Mouse (Mus musculus) liver, embryonic 16.5 days (tissue): Measurements from ENCODE around the gene Gm21988. TPM values are rescaled to one million over a fixed set of nuclear protein-coding genes. Genes with fewer than 3 reads are reported as not detected.

Source experiments
- ATAC-seq: fragments of 200-750 bp; cut with Nextera tagmentation; 2 replicates; pipeline ENCODE4 v1.8.0; 2017; ENCODE audit warnings: low read depth, mild to moderate bottlenecking, moderate number of reproducible peaks, moderate library complexity
- H3K27ac ChIP-seq: fragments of 300-500 bp; sonication (generic); 2 replicates; pipeline ENCODE4 v1.5.1; 2014; ENCODE audit warnings: mild to moderate bottlenecking, low read length
- H3K27me3 ChIP-seq: fragments of 300-500 bp; sonication (generic); 2 replicates; pipeline ENCODE4 v1.6.1; 2014; ENCODE audit warnings: low read depth, low read length, mixed read lengths; ENCODE audit not compliant: control insufficient read depth, insufficient read depth
- H3K36me3 ChIP-seq: fragments of 300-500 bp; sonication (generic); 2 replicates; pipeline ENCODE4 v1.6.1; 2014; ENCODE audit warnings: mild to moderate bottlenecking; ENCODE audit not compliant: control insufficient read depth, insufficient read depth
- H3K4me1 ChIP-seq: fragments of 300-500 bp; sonication (generic); 2 replicates; pipeline ENCODE4 v1.6.1; 2014; ENCODE audit warnings: low read depth, low read length, mixed read lengths; ENCODE audit not compliant: control insufficient read depth
- H3K4me2 ChIP-seq: fragments of 300-500 bp; sonication (generic); 2 replicates; pipeline ENCODE4 v1.6.1; 2014; ENCODE audit warnings: low read depth, low read length, mixed read lengths
- H3K4me3 ChIP-seq: fragments of 300-500 bp; sonication (generic); 2 replicates; pipeline ENCODE4 v1.5.1; 2014; ENCODE audit warnings: low read depth, mild to moderate bottlenecking, low read length
- H3K9ac ChIP-seq: fragments of 300-500 bp; sonication (generic); 2 replicates; pipeline ENCODE4 v1.6.1; 2014; ENCODE audit warnings: low read depth, low read length
- H3K9me3 ChIP-seq: fragments of 300-500 bp; sonication (generic); replicated peaks from 2 replicates; pipeline ENCODE4 v1.6.1; 2016; ENCODE audit warnings: low read length; ENCODE audit not compliant: control insufficient read depth
- WGBS: fragments of 180-500 bp; shearing (Covaris S2); extraction: QIAGEN DNeasy Blood & Tissue Kit; methylation state at CpG from one replicate; pipeline ENCODE4 v1.1.7; 2014; ENCODE audit not compliant: insufficient replicate concordance; 5-methylcytosine and 5-hydroxymethylcytosine counted together
- polyA plus RNA-seq: library from polyadenylated mRNA; unstranded; fragments of >200 nt; fragmentation: Nextera tagmentation; extraction: Ambion mirVana; gene quantifications from 2 replicates; pipeline ENCODE4 v1.2.1, GENCODE M21; 2015

Gene Gm21988
- polyA plus RNA-seq, 1 experiment from 2014 or later = 4.3 TPM

DNA sequence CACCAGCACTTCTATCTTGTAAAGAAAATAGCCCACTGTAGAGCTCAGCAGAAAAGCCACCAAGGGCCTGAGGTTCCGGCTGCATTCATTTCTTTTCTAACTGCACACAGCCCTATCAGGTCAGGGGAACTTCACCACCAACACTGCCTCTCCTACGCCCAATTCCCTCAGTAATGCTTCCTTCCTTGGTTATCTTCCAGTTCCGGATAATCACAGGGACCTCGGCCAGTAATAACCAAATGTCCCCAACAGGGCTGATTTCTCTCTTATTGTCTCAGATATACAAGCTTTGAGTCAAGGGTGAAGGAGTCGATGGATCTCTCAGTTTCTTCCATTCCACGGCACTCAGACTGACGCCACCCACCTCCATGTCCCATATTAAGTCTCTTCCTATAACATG is 32.3 kb downstream of the Gm21988 start:
- no peak overlapping the region for H3K4me2 ChIP-seq
- H3K27me3 ChIP-seq = peaks cover 4% of the 10 kb centered on the region
- H3K4me3 ChIP-seq = no peak overlapping the region
- no peak for ATAC-seq
- WGBS = 58% methylated on average over 7 of the region's 7 CpGs
- H3K36me3 ChIP-seq = no peaks in the 10 kb centered on the region
- H3K9me3 ChIP-seq = no peaks in the 10 kb centered on the region
- H3K4me1 ChIP-seq = no peaks in the 10 kb centered on the region
- H3K9ac ChIP-seq = no peak overlapping the region
- H3K27ac ChIP-seq = no peak overlapping the region

DNA sequence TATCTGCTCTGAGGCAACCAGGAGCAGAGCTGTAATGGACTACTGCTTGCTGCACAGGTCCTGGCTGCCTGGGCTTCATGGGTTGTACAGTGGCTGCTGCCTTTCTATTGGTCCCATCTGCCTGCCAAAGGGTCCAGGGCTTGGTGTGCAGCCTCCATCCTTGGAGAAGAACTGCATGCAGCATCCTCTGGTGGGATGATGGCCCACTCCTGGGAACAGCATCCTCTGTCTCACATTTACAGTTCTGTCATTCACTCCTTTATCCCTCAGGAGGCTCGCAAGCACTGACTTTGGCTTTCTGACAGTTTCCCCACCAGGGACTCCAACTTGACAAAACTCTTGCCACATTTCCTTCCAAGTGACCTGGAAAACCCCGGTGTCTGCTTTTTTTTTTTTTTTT is 32.8 kb downstream of the Gm21988 start:
- 44% methylated on average over 2 of the region's 2 CpGs for whole genome bisulfite sequencing
- no peaks in the 10 kb centered on the region for H3K27me3 ChIP-seq
- H3K4me3 ChIP-seq = no peak overlapping the region
- no peak for ATAC-seq
- no peak overlapping the region for H3K27ac ChIP-seq
- no peaks in the 10 kb centered on the region for H3K36me3 ChIP-seq
- H3K9me3 ChIP-seq = no peaks in the 10 kb centered on the region
- H3K4me1 ChIP-seq = no peaks in the 10 kb centered on the region
- H3K9ac ChIP-seq = no peak overlapping the region
- no peak overlapping the region for H3K4me2 ChIP-seq

DNA sequence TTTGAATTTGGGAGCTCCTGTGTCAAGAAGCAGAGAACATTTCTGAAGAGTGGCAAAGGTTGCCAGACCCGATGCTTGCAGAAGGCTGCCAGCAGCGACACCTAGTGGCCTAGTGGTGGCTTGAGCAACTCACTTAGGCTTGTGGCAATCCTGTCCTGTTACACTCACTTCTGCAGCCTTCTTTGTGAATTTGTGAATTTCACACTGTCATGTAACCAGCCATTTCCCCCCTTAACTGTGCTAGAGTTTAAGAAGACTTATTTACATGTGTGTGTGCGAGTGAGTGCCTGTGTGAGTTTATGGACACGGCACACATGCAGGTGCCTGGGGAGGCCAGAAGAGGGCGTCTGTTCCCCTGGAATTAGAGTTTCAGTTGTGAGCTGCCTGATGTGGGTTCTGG is 37.9 kb downstream of the Gm21988 start:
- Histone ChIP-seq H3K36me3 (no peaks in the 10 kb centered on the region), H3K9me3 (no peaks in the 10 kb centered on the region), H3K4me1 (no peaks in the 10 kb centered on the region), H3K27ac (no peak overlapping the region), H3K4me2 (no peak overlapping the region), H3K9ac (no peak overlapping the region), H3K4me3 (no peak overlapping the region), H3K27me3 (no peaks in the 10 kb centered on the region)
- ATAC-seq = no peak
- WGBS = 34% methylated on average over 5 of the region's 5 CpGs

DNA sequence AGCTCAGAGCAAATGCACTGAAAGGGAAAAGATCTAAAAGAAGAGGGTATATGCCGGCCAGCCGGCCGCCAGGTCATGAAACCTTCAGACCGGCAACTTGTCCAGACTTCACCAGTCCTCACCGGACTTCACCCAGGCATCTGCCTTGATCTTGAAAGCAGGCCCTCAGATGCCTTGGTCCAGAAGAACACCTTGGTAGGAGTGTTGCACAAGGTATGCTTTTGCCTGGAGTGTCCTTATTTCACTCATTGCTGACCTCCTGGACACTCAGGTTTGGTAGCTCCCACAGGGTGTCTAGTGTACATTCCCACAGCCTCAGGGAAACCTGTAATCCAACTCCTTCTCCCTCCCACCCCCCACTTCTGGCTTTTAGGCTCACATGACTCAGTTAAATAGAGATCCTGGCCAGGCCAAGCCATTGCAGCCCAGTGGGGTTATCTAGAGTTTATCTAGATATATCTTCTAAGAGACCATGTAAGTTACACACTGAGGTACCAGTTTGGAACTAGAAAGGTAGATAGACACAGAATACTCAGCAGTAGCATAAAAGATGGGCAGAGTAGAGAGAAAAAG is 39.5 kb downstream of the Gm21988 start:
- Histone ChIP-seq H3K4me1 (no peaks in the 10 kb centered on the region), H3K4me3 (no peak overlapping the region), H3K36me3 (no peaks in the 10 kb centered on the region), H3K27me3 (no peaks in the 10 kb centered on the region), H3K4me2 (no peak overlapping the region), H3K9me3 (no peaks in the 10 kb centered on the region), H3K9ac (no peak overlapping the region), H3K27ac (no peak overlapping the region)
- no peak for ATAC-seq
- WGBS = 73% methylated on average over 5 of the region's 5 CpGs

DNA sequence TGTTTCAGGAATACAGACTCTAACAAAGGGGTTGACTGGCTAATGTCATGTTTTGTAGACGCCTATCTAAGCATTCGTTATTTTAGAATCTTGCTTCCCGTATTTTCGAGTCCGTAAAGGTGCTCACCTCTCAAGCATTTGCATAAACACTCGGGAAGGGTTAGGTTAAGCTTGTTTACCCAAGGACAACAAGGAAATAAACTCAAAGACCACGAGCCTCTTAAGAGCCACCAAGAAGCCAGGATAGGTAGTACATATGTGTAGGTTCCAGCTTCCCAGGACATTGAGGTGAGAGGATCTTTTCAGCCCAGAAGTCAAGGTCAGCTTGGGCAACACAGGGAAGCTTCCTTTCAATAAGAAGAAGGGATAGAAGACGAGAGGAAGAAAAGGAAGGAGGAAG is 40.5 kb downstream of the Gm21988 start:
- no peak overlapping the region for H3K4me3 ChIP-seq
- H3K9ac ChIP-seq = no peak overlapping the region
- H3K27me3 ChIP-seq = no peaks in the 10 kb centered on the region
- no peak overlapping the region for H3K4me2 ChIP-seq
- H3K36me3 ChIP-seq = no peaks in the 10 kb centered on the region
- WGBS = 59% methylated on average over 8 of the region's 8 CpGs
- ATAC-seq = no peak
- H3K27ac ChIP-seq = no peak overlapping the region
- H3K9me3 ChIP-seq = no peaks in the 10 kb centered on the region
- H3K4me1 ChIP-seq = no peaks in the 10 kb centered on the region

DNA sequence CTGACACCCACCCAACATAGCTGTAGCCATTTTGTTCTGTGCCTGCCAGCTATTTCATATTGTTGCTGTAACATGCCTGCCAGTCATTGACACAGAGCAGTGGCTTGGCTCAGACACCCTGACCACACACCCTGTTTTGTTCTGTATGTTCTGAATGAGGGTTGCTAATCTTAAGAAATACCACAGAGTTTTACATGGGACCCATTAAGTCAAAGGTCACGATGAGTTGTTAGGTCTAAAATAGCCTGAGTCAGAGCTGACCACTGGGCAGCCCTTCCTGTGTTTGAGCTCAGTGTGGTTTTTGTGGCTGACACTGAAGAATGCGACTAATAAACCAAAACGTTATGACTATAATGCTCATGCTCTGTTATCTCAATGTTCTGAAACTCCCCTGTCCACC is 41.3 kb downstream of the Gm21988 start:
- H3K9me3 ChIP-seq = no peaks in the 10 kb centered on the region
- no peak overlapping the region for H3K4me2 ChIP-seq
- ATAC-seq = no peak
- H3K9ac ChIP-seq = no peak overlapping the region
- no peaks in the 10 kb centered on the region for H3K27me3 ChIP-seq
- no peaks in the 10 kb centered on the region for H3K36me3 ChIP-seq
- no peak overlapping the region for H3K4me3 ChIP-seq
- no peak overlapping the region for H3K27ac ChIP-seq
- no peaks in the 10 kb centered on the region for H3K4me1 ChIP-seq
- WGBS = 38% methylated on average over 3 of the region's 3 CpGs

DNA sequence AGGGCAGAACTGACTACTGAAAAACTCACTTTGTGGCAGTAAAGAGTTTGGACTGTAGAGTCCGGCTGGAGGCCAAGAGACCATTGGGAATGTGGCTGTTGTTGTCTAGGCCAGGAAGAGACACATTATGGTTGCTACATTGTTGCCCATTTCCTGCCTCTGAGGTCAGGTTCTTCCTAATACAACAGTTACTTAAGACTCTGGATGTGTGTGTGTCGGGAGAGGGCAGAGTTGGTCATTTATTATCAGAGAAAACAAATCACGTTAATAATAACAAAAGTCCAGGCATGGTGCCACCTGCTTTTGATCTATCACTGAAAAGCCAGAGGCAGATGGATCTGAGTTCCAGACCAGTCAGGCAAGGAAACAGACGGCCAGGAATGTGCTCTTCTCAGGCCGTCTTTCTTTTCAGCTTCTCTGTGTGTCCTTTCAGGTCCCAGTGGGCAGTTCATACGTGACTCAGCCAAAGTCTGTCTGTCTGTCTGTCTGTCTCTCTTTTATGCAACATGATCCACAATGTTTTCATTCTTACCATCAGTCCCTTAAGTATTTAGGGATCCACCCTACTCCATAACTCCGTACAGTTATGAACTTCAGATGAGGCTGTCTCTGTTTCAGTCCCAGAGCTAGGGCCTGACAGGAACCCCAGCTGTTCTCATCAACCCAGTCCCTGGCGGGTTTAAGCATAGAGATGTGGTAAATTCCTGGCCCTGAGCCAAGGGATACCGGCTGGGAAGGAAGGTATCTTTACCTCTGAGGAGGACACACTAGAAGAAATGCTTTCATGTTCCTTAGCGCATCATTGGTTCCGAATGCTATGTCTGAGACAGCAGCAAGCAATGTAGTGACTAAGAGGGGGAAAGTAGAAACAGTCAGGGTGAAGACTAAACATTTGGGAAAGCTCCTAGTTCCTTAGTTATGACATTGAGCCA is 46.0 kb downstream of the Gm21988 start:
- H3K4me1 ChIP-seq = no peaks in the 10 kb centered on the region
- WGBS = 56% methylated on average over 11 of the region's 11 CpGs
- no peak overlapping the region for H3K4me3 ChIP-seq
- no peak overlapping the region for H3K9ac ChIP-seq
- no peaks in the 10 kb centered on the region for H3K36me3 ChIP-seq
- no peak for ATAC-seq
- H3K9me3 ChIP-seq = no peaks in the 10 kb centered on the region
- no peak overlapping the region for H3K4me2 ChIP-seq
- no peaks in the 10 kb centered on the region for H3K27me3 ChIP-seq
- no peak overlapping the region for H3K27ac ChIP-seq

DNA sequence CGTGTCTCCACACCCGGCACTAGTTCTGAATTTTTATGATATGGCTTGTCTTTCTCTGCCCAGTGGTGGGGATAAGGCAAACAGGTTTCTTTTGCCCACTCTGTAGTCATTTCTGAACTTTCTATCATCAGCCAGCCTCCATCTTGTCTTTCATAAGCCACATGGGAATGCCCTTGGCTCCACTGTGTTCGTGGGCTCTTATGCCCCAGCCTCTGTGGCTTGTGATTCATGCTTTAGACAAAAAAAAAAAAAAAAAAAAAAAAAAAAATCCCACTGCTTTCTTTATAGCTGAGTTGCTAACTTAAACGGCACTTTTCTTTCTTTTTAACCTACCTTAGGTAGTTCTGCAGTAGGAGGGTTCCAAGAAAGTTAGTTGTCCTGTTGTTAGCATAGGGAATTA is 47.5 kb downstream of the Gm21988 start:
- no peak for ATAC-seq
- WGBS = 52% methylated on average over 4 of the region's 4 CpGs
- no peak overlapping the region for H3K4me2 ChIP-seq
- H3K27me3 ChIP-seq = no peaks in the 10 kb centered on the region
- H3K9me3 ChIP-seq = no peaks in the 10 kb centered on the region
- no peak overlapping the region for H3K4me3 ChIP-seq
- H3K27ac ChIP-seq = no peak overlapping the region
- H3K4me1 ChIP-seq = no peaks in the 10 kb centered on the region
- no peak overlapping the region for H3K9ac ChIP-seq
- no peaks in the 10 kb centered on the region for H3K36me3 ChIP-seq

DNA sequence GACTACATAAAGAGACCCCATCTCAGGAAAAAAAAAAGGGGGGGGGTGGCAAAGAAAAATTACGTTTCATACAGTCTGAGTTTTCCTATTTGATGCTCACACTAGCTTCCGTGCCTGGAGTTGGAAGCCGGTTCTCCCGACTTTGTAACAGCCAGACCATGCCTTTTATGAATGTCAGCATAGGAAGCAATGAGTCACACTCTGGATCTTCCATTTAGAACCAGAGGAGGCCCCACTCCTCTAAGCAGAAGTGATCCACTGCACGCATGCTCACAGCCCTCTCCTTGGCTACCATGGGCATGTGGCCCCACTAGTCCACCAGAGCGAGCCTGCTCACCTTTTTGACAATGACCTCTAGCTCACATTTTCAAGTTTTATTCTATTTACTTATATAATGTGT is 48.4 kb downstream of the Gm21988 start:
- H3K27ac ChIP-seq = no peak overlapping the region
- no peaks in the 10 kb centered on the region for H3K27me3 ChIP-seq
- H3K4me2 ChIP-seq = no peak overlapping the region
- WGBS = 60% methylated on average over 6 of the region's 6 CpGs
- H3K9me3 ChIP-seq = no peaks in the 10 kb centered on the region
- no peaks in the 10 kb centered on the region for H3K36me3 ChIP-seq
- no peak overlapping the region for H3K9ac ChIP-seq
- ATAC-seq = no peak
- no peaks in the 10 kb centered on the region for H3K4me1 ChIP-seq
- H3K4me3 ChIP-seq = no peak overlapping the region
